Mouse (Mus musculus): ENCODE measurements around the gene Selenow. TPM values are rescaled to one million over a fixed set of nuclear protein-coding genes. Genes with fewer than 3 reads are reported as not detected.

Selenow gene
- polyA plus RNA-seq (2012; rRNA removed), result 543 and 655 TPM in 2 replicates

GRCm38 (mm10) chr7:15922220-15922773 lies at the start of gene Selenow:
Gene Selenow, minus strand, starts transcription at chr7:15922402.

GRCm38 (mm10) chr7:15967312-15967711 lies 45.1 kb upstream of the Selenow start, which contains the start of gene Ehd2:
Gene Ehd2, minus strand, starts transcription at chr7:15967567.

GRCm38 (mm10) chr7:15945721-15946536 lies 23.7 kb upstream of the Selenow start, which contains the start of gene Nop53:
Gene Nop53, minus strand, starts transcription at chr7:15946074.

GRCm38 (mm10) chr7:15882317-15882716 lies 39.9 kb downstream of the Selenow start, which contains the start of gene Crxos:
Gene Crxos, plus strand, starts transcription at chr7:15882617.

GRCm38 (mm10) chr7:15879756-15880155 lies 42.4 kb downstream of the Selenow start, which contains the start of gene Crx:
Gene Crx, minus strand, starts transcription at chr7:15879968.

Other genes starting within 250 kb of the Selenow start
- not detected in 2 replicates for gene Obox5, start 172.3 kb downstream of the Selenow start, polyA plus RNA-seq (2012; rRNA removed)
- not detected in 2 replicates for gene Obox6, start 82.7 kb downstream of the Selenow start, polyA plus RNA-seq (2012; rRNA removed)
- gene Crx, start 42.4 kb downstream of the Selenow start, polyA plus RNA-seq (2012; rRNA removed), result 0.17 and 0.24 TPM in 2 replicates
- gene Crxos, start 39.8 kb downstream of the Selenow start, polyA plus RNA-seq (2012; rRNA removed), result 0.11 and 0.26 TPM in 2 replicates
- 144 and 263 TPM in 2 replicates for gene Nop53, start 23.7 kb upstream of the Selenow start, polyA plus RNA-seq (2012; rRNA removed)
- 6.6 and 9.8 TPM in 2 replicates for gene Ehd2, start 45.2 kb upstream of the Selenow start, polyA plus RNA-seq (2012; rRNA removed)
- 14.4 and 18.2 TPM in 2 replicates for gene Bicra, start 125.5 kb upstream of the Selenow start, polyA plus RNA-seq (2012; rRNA removed)
- gene Zfp541, start 139.4 kb upstream of the Selenow start, polyA plus RNA-seq (2012; rRNA removed), result 0.02 and 0.06 TPM in 2 replicates
- gene Napa, start 176.1 kb upstream of the Selenow start, polyA plus RNA-seq (2012; rRNA removed), result 89.3 and 171 TPM in 2 replicates
- gene Kptn, start 197.5 kb upstream of the Selenow start, polyA plus RNA-seq (2012; rRNA removed), result 22.1 and 26.5 TPM in 2 replicates
- gene Slc8a2, start 207.4 kb upstream of the Selenow start, polyA plus RNA-seq (2012; rRNA removed), result 9.7 and 12.6 TPM in 2 replicates